ENCODE assay signal across 25 mouse cellular contexts in the genomic region with DNA sequence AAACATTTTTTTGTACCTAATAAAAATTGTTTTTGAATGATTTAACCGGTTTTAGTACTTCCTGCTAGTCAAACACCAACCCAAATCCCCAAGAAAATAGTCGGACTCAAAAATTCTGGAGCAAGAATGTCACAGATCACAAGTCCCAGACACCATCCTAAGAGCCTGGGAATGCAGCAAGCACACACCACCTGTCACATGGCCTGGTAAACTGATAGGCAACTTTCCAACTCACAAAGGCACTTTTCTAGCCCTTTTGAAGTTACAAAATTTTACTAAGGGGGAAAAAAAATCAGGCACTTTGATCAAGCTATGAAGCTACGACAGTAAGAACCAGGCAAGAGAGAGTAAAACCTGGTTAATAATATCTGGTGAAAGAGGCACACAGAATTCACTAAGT.
DNase-seq lines count a peak whose midpoint lies in the region; ATAC-seq and TF ChIP-seq lines count a peak whose summit lies in the region.
"Had no signal": no experiment of that assay in that cellular context is flagged by ENCODE, and none has a peak within 500 bp of the region (broad histone marks: within the 10 kb centered on the region; RNA-seq: fewer than 3 reads in every experiment).

No protein-coding gene starts in this region.

- DNase-seq in gastrocnemius, adult 2 months, result no peak
- no peak for DNase-seq in gastrocnemius, postnatal 10 days
- DNase-seq in heart, postnatal 10 days, result no peak
- DNase-seq in liver, adult 2 months (ENCODE audit: extremely low read depth, low read depth, low spot score), result peak; percentile 62
- no peak for DNase-seq in liver, embryonic 11.5 days (ENCODE audit: low spot score)
- DNase-seq: adrenal gland, postnatal 10 days; adrenal gland, postnatal 36 days; cerebellum, adult 18-20 months; cerebellum, adult 9-10 months; cerebellum, postnatal 14 days; gastrocnemius, postnatal 25 days; heart, postnatal 14 days; heart, postnatal 4 days; kidney, adult 18-20 months had no signal

- peaks cover 56% of the 10 kb centered on the region for H3K4me1 ChIP-seq in heart, embryonic 15.5 days (replicated peaks)
- H3K4me1 ChIP-seq in liver, adult 2 months (ENCODE audit: control insufficient read depth, insufficient read depth, low read length), result peaks cover 5% of the 10 kb centered on the region
- H3K4me1 ChIP-seq in liver, embryonic 11.5 days (replicated peaks; ENCODE audit: control insufficient read depth, insufficient read depth, low read length), result peaks cover 6% of the 10 kb centered on the region

- peaks cover 6% of the 10 kb centered on the region for H3K79me2 ChIP-seq in liver, adult 2 months (ENCODE audit: control insufficient read depth, insufficient read depth, low read length)

- 42% methylated on average over 3 of the region's 3 CpGs for WGBS in heart, embryonic 15.5 days
- 28% methylated on average over 3 of the region's 3 CpGs for WGBS in liver, adult 2 months
- 45% methylated on average over 3 of the region's 3 CpGs for WGBS in liver, embryonic 11.5 days

- peak overlapping the region; percentile 65; the same call in 1 of the 2 replicates for H3K27ac ChIP-seq in gastrocnemius, adult 2 months
- no peak overlapping the region for H3K27ac ChIP-seq in heart, embryonic 15.5 days
- no peak overlapping the region for H3K27ac ChIP-seq in liver, adult 2 months (replicated peaks; ENCODE audit: insufficient read depth, low read depth, low read length)
- no peak overlapping the region for H3K27ac ChIP-seq in liver, embryonic 11.5 days (ENCODE audit: low read depth, low read length)
- H3K27ac ChIP-seq: forebrain, embryonic 10.5 days; forebrain, embryonic 13.5 days; hindbrain, embryonic 14.5 days; hindbrain, postnatal 0 days had no signal

- H3K27me3 ChIP-seq in heart, embryonic 15.5 days, result peaks cover 5% of the 10 kb centered on the region; the same call in 1 of the 2 replicates
- peaks cover 4% of the 10 kb centered on the region; the same call in 1 of the 2 replicates for H3K27me3 ChIP-seq in liver, adult 2 months (ENCODE audit: control insufficient read depth, insufficient read depth, low read length)
- H3K27me3 ChIP-seq in liver, embryonic 11.5 days (replicated peaks; ENCODE audit: control insufficient read depth, insufficient read depth, low read length), result peaks cover 34% of the 10 kb centered on the region
- H3K27me3 ChIP-seq: CH12.LX, Patski had no signal

- TF ChIP-seq POLR2A in liver, adult 2 months (IDR thresholded peaks at IDR 0.05; ENCODE audit: extremely low read depth, insufficient read depth, low read length), result no peak

- no peaks in the 10 kb centered on the region for H3K9me3 ChIP-seq in heart, embryonic 15.5 days (replicated peaks)
- H3K9me3 ChIP-seq in liver, embryonic 11.5 days (ENCODE audit: control insufficient read depth, low read length), result no peaks in the 10 kb centered on the region
- H3K9me3 ChIP-seq: forebrain, embryonic 10.5 days; forebrain, embryonic 13.5 days had no signal

- no peak overlapping the region for H3K9ac ChIP-seq in heart, embryonic 15.5 days
- H3K9ac ChIP-seq in liver, adult 2 months (ENCODE audit: low read depth, low read length), result no peak overlapping the region
- H3K9ac ChIP-seq in liver, embryonic 11.5 days (ENCODE audit: low read depth, low read length), result no peak overlapping the region
- H3K9ac ChIP-seq: forebrain, embryonic 13.5 days; hindbrain, embryonic 14.5 days had no signal

- no peaks in the 10 kb centered on the region for H3K36me3 ChIP-seq in heart, embryonic 15.5 days
- no peaks in the 10 kb centered on the region for H3K36me3 ChIP-seq in liver, adult 2 months (ENCODE audit: control insufficient read depth, insufficient read depth, low read length)
- H3K36me3 ChIP-seq in liver, embryonic 11.5 days (ENCODE audit: control insufficient read depth, insufficient read depth, low read length), result no peaks in the 10 kb centered on the region
- H3K36me3 ChIP-seq: forebrain, embryonic 10.5 days; G1E had no signal

- H3K4me2 ChIP-seq in heart, embryonic 15.5 days, result 0 out of 2 replicates have a peak overlapping the region, but pooled peaks have one; percentile 7
- H3K4me2 ChIP-seq in liver, embryonic 11.5 days, result no peak overlapping the region
- H3K4me2 ChIP-seq: forebrain, embryonic 13.5 days; hindbrain, embryonic 14.5 days had no signal

- ATAC-seq in heart, embryonic 15.5 days (replicated peaks; ENCODE audit: insufficient number of reproducible peaks, insufficient read depth, low FRiP score, low read depth), result no peak
- ATAC-seq in liver, embryonic 11.5 days (replicated peaks; ENCODE audit: low FRiP score), result no peak
- ATAC-seq: forebrain, embryonic 13.5 days; forebrain, embryonic 16.5 days; hindbrain, postnatal 0 days; inflammation-experienced regulatory T-cells, adult 6 months; intestine, embryonic 16.5 days; Patski had no signal

- no peak for TF ChIP-seq CTCF in gastrocnemius, adult 2 months (IDR thresholded peaks at IDR 0.05)
- TF ChIP-seq CTCF in liver, adult 2 months (IDR thresholded peaks at IDR 0.05; ENCODE audit: low read depth, low read length), result no peak

- no peak overlapping the region for H3K4me3 ChIP-seq in gastrocnemius, adult 2 months
- H3K4me3 ChIP-seq in heart, embryonic 15.5 days, result no peak overlapping the region
- no peak overlapping the region for H3K4me3 ChIP-seq in liver, adult 2 months (ENCODE audit: insufficient read depth, low read depth, low read length)
- no peak overlapping the region for H3K4me3 ChIP-seq in liver, embryonic 11.5 days (ENCODE audit: low read depth, low read length)
- H3K4me3 ChIP-seq: forebrain, embryonic 10.5 days; forebrain, embryonic 13.5 days had no signal

- intact Hi-C loops in gastrocnemius, adult 2 months (cut with DNase I), result loop anchor here (5.0 kb wide), 3 partner anchors 48 to 313 kb away; no protein-coding TSS in a partner anchor
- intact Hi-C loops in heart, postnatal 10 days (cut with DNase I), result loop anchor here (5.0 to 10.0 kb wide), 4 partner anchors 48 to 313 kb away; no protein-coding TSS in a partner anchor
